Mouse (Mus musculus): Measurements from ENCODE around the gene Mob3b. TPM values are rescaled to one million over a fixed set of nuclear protein-coding genes. Genes with fewer than 3 reads are reported as not detected.

Mob3b gene
- total RNA-seq, 2 experiments from 2014 or later, result 1.0 to 1.9 TPM

- DNase-seq, result no peak
Observed at GRCm38 (mm10) chr4:35113516-35114248, 43.6 kb downstream of the Mob3b start.

DNA sequence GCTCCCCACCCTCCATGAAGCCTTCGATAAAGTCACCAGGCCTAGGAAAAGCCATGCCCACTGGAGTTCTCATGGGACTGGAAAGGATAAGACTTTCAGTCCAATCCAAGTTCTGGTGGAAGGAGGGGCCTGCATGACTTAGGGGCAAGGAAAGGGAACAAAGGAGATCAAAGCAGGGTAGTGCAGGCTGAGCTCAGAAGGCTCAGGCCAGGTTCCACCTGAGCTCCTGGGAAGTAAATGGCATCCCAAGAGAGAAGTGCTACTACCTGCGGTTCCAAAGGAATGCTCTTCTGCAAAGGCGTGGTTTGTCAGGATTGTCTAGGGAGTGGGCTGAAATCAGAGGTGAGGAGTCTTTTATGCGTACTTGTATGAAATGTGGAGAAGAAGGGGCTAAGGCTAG is 44.8 kb downstream of the Mob3b start:
- no peak for DNase-seq

- DNase-seq, result no peak
Observed at GRCm38 (mm10) chr4:35105115-35105773, 52.0 kb downstream of the Mob3b start.

- DNase-seq, result no peak
Observed at GRCm38 (mm10) chr4:35101201-35101600, 56.1 kb downstream of the Mob3b start.

- peak; percentile 83 to 91 for DNase-seq
Observed at GRCm38 (mm10) chr4:35099865-35100780, 57.2 kb downstream of the Mob3b start.

DNA sequence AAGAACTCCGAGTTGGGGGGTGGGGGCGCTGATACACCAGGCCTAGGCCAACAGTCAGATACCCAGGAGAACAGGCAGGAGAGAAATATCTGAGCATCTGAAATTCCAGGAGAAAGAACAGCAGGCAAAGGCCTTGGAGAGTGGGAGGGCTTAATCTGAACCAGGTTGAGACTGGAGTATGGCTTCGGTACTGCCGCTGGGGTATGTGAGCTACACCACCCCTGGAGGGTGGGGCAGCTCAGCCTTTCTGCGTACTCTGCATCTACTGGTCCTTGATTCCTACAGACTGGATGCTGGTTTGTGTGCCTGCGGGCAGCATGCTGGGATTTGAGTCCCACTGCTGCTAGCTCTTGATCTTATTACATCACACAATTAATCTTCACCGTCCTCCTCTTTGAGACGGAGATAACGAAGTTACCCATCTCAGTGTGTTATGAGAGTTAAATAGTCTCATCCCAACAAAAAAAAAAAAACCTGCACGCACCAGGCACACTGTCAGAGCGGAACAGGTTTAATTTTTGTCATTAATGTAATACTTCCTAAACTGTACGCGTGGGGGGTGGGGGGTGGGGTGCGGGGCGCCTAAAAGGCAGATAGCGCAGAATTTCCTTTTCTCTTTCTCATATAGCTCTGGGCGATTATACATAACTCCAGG is 57.9 kb downstream of the Mob3b start:
- DNase-seq, result no peak

GRCm38 (mm10) chr4:35098552-35098951 is 58.7 kb downstream of the Mob3b start:
- no peak for DNase-seq

DNA sequence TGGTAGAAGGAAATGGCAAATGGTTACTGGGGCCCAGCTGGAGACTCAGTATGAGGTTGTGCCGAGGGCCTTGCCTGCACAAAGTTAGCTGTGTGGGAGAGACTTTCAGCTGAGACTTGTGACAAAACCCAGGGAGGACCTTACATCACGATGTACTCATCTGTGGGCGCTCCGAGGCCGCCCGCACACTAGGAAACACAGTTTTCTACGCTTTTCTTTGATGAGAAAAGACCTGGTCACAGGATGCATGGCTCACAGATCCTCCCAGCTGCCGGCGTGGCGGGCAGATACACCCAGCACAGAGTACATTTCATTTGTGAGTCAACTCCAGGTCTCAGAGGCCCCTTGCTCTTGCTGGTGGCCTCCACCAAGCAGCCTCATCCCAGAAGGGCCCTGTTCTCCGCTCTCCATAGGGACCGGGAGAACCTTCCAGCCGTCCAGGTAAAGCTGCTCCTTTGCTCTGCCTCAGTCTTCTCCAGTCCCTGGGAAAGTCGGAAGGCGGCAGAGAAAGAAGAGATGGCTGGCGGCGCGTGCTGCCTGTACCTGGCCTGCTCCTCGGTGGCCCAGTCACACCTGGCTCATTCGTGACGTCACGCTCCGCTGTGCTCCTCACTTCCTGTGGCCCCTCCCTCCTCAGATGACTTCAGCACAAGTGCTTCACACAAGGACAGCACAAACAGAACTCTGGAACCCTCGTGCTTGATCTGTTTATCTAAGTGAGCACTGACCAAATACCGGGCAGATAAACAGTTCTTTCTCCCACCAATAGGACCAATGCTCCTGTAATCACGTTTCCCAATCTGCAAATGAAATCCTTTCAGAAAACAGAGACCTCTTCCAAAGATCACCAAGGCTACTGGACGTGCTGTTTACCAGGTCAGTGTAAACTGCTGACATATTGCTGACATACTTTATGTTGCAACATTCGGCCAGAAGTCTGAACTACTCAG is 60.8 kb downstream of the Mob3b start:
- DNase-seq, result peak in 1 of 2 experiments; percentile 23

DNA sequence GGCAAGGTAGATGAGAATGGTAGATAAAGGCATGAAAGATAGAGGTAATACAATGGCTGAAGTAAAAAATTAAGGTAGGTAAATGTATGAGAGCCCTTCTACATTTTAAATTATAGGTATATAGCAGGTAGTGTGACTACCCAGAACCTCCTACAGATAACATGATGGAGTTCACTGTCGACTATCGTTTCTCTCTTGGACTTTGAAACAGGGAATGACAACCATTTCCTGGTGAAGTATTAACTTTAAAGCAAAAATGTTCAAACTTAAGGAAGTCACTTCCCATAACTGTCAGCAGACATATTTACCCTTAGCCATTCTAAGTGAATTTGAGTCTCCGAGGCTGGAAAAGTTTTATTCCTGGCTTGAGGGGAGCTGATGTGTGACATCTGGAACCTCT is 64.8 kb downstream of the Mob3b start:
- DNase-seq, result no peak

- DNase-seq, result no peak
Observed at GRCm38 (mm10) chr4:35091157-35091784, 66.0 kb downstream of the Mob3b start.

DNA sequence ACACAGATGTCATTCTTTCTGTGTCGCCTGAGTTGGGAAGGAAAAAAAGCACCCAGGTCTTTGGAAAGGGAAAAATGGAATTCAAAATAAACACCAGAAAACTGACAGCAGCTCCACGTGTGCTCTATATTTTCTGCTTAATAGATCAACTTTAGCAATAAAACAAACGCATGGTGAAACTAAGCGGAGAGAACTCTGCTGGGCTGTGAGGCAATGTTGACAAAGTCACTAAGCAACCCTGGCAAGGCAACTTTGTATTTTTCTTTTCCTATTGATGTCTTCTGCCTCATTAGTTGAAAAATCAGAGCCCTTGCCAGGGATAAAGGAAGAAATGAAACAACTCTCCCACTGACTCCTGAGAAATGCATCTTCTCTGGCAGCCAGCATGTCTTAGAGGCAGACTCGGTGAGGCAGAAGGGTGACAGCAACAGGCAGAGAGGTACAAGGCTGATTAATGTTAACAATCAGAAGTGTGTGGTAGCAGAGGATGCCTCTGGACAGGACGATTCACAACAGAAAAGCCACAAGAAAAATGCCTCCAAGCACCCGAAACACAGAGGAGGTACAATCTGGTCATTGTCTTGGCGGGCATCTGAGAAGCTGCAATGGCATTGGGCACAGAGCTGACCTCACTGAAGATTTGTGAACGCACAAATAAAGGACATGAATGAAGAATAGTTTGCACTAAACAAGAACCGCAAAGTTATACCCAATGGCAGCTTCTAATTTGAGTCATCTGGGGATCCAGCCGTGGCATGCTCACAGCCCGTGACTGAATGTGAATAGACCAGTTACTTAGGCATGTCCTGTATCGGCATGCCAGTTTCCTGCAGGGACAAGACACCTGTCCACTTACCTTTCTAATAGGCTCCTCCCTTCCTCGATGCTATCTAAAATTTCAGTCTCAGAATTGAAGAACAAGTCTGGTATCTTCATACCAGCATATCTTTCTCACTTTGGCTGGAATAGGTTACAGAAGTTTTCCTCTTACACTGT is 67.7 kb downstream of the Mob3b start:
- DNase-seq, result peak in 1 of 2 experiments; percentile 35

GRCm38 (mm10) chr4:35086067-35086700 is 71.1 kb downstream of the Mob3b start:
- DNase-seq, result no peak

- no peak for DNase-seq
Observed at GRCm38 (mm10) chr4:35084060-35084459, 73.2 kb downstream of the Mob3b start.

- no peak for DNase-seq
Observed at GRCm38 (mm10) chr4:35082476-35083114, 74.7 kb downstream of the Mob3b start.

- no peak for DNase-seq
Observed at GRCm38 (mm10) chr4:35080285-35080684, 77.0 kb downstream of the Mob3b start.

- DNase-seq, result peak in 1 of 2 experiments; percentile 18
Observed at GRCm38 (mm10) chr4:35068739-35069138, 88.5 kb downstream of the Mob3b start.

DNA sequence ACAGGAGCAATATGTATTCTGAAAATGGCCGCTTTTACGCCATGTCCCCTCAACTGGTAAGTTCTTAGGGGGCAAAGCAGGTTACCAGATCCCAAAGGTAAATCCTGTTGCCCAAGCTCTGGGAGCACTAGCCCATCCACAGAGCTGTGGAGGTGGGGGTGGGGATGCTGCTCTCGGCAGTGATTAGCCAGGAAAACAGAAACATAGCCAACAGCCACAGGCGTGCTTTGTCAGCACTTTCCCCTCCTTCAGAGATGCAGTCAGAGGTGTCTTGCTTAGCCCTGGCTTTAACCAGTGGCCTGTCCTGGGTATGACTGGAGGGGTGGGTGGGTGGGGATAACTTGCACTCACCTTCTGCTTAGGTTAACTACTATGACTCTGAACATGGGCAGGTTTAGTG is 91.1 kb downstream of the Mob3b start:
- no peak for DNase-seq
